Mouse (Mus musculus): ENCODE data around the gene Dysf. TPM values are rescaled to one million over a fixed set of nuclear protein-coding genes. Genes with fewer than 3 reads are reported as not detected.

The Dysf gene
- polyA plus RNA-seq, 1 experiment from 2014 or later, result 2.9 TPM

- H3K4me1 ChIP-seq (ENCODE audit: control insufficient read depth, insufficient read depth, low read length), result no peaks in the 10 kb centered on the region
- H3K4me2 ChIP-seq (ENCODE audit: low read length), result no peak overlapping the region
- H3K27me3 ChIP-seq (ENCODE audit: control insufficient read depth, insufficient read depth, low read length), result no peaks in the 10 kb centered on the region
- ATAC-seq (ENCODE audit: low FRiP score, low TSS enrichment), result no peak
- peak; percentile 71 for DNase-seq
- no peak overlapping the region for H3K27ac ChIP-seq (replicated peaks; ENCODE audit: low read depth, low read length)
- no peaks in the 10 kb centered on the region for H3K9me3 ChIP-seq (ENCODE audit: control insufficient read depth, low read length)
- no peak overlapping the region for H3K4me3 ChIP-seq (replicated peaks; ENCODE audit: low read depth, low read length)
- H3K9ac ChIP-seq (replicated peaks; ENCODE audit: low read length), result no peak overlapping the region
- no peaks in the 10 kb centered on the region for H3K36me3 ChIP-seq (ENCODE audit: control insufficient read depth, insufficient read depth, low read length)
- 77% methylated on average over 6 of the region's 6 CpGs for WGBS
Observed at GRCm38 (mm10) chr6:84148470-84148869, 140.1 kb downstream of the Dysf start.

- ATAC-seq (ENCODE audit: low FRiP score, low TSS enrichment), result no peak
- H3K4me2 ChIP-seq (ENCODE audit: low read length), result no peak overlapping the region
- no peaks in the 10 kb centered on the region for H3K27me3 ChIP-seq (ENCODE audit: control insufficient read depth, insufficient read depth, low read length)
- H3K9ac ChIP-seq (replicated peaks; ENCODE audit: low read length), result no peak overlapping the region
- no peak overlapping the region for H3K27ac ChIP-seq (replicated peaks; ENCODE audit: low read depth, low read length)
- no peak overlapping the region for H3K4me3 ChIP-seq (replicated peaks; ENCODE audit: low read depth, low read length)
- H3K36me3 ChIP-seq (ENCODE audit: control insufficient read depth, insufficient read depth, low read length), result no peaks in the 10 kb centered on the region
- 86% methylated on average over 2 of the region's 2 CpGs for WGBS
- DNase-seq, result no peak
- no peaks in the 10 kb centered on the region for H3K4me1 ChIP-seq (ENCODE audit: control insufficient read depth, insufficient read depth, low read length)
- H3K9me3 ChIP-seq (ENCODE audit: control insufficient read depth, low read length), result no peaks in the 10 kb centered on the region
Observed at GRCm38 (mm10) chr6:84154508-84154907, 146.1 kb downstream of the Dysf start.

- WGBS, result 87% methylated on average over 3 of the region's 3 CpGs
- H3K9me3 ChIP-seq (ENCODE audit: control insufficient read depth, low read length), result no peaks in the 10 kb centered on the region
- no peaks in the 10 kb centered on the region for H3K4me1 ChIP-seq (ENCODE audit: control insufficient read depth, insufficient read depth, low read length)
- no peak overlapping the region for H3K27ac ChIP-seq (replicated peaks; ENCODE audit: low read depth, low read length)
- no peak overlapping the region for H3K4me3 ChIP-seq (replicated peaks; ENCODE audit: low read depth, low read length)
- no peak for DNase-seq
- no peaks in the 10 kb centered on the region for H3K27me3 ChIP-seq (ENCODE audit: control insufficient read depth, insufficient read depth, low read length)
- H3K9ac ChIP-seq (replicated peaks; ENCODE audit: low read length), result no peak overlapping the region
- ATAC-seq (ENCODE audit: low FRiP score, low TSS enrichment), result no peak
- no peak overlapping the region for H3K4me2 ChIP-seq (ENCODE audit: low read length)
- H3K36me3 ChIP-seq (ENCODE audit: control insufficient read depth, insufficient read depth, low read length), result no peaks in the 10 kb centered on the region
Observed at GRCm38 (mm10) chr6:84155765-84156164, 147.4 kb downstream of the Dysf start.

GRCm38 (mm10) chr6:84156481-84157025 lies 148.2 kb downstream of the Dysf start:
- Histone ChIP-seq H3K4me1 (ENCODE audit: control insufficient read depth, insufficient read depth, low read length) (no peaks in the 10 kb centered on the region), H3K9me3 (ENCODE audit: control insufficient read depth, low read length) (no peaks in the 10 kb centered on the region), H3K4me2 (ENCODE audit: low read length) (no peak overlapping the region), H3K27ac (replicated peaks; ENCODE audit: low read depth, low read length) (no peak overlapping the region), H3K36me3 (ENCODE audit: control insufficient read depth, insufficient read depth, low read length) (no peaks in the 10 kb centered on the region), H3K9ac (replicated peaks; ENCODE audit: low read length) (no peak overlapping the region), H3K27me3 (ENCODE audit: control insufficient read depth, insufficient read depth, low read length) (no peaks in the 10 kb centered on the region), H3K4me3 (replicated peaks; ENCODE audit: low read depth, low read length) (no peak overlapping the region)
- DNase-seq, result no peak
- 77% methylated on average over 4 of the region's 4 CpGs for WGBS
- ATAC-seq (ENCODE audit: low FRiP score, low TSS enrichment), result no peak

GRCm38 (mm10) chr6:84159046-84159445 lies 150.7 kb downstream of the Dysf start:
- Histone ChIP-seq H3K4me1 (ENCODE audit: control insufficient read depth, insufficient read depth, low read length) (no peaks in the 10 kb centered on the region), H3K27ac (replicated peaks; ENCODE audit: low read depth, low read length) (no peak overlapping the region), H3K4me2 (ENCODE audit: low read length) (no peak overlapping the region), H3K36me3 (ENCODE audit: control insufficient read depth, insufficient read depth, low read length) (no peaks in the 10 kb centered on the region), H3K27me3 (ENCODE audit: control insufficient read depth, insufficient read depth, low read length) (no peaks in the 10 kb centered on the region), H3K9me3 (ENCODE audit: control insufficient read depth, low read length) (no peaks in the 10 kb centered on the region), H3K4me3 (replicated peaks; ENCODE audit: low read depth, low read length) (no peak overlapping the region), H3K9ac (replicated peaks; ENCODE audit: low read length) (no peak overlapping the region)
- ATAC-seq (ENCODE audit: low FRiP score, low TSS enrichment) (no peak), DNase-seq (no peak)
- 91% methylated on average over 4 of the region's 4 CpGs for WGBS

- H3K27me3 ChIP-seq (ENCODE audit: control insufficient read depth, insufficient read depth, low read length), result no peaks in the 10 kb centered on the region
- no peaks in the 10 kb centered on the region for H3K9me3 ChIP-seq (ENCODE audit: control insufficient read depth, low read length)
- DNase-seq (no peak), ATAC-seq (ENCODE audit: low FRiP score, low TSS enrichment) (no peak)
- H3K9ac ChIP-seq (replicated peaks; ENCODE audit: low read length), result no peak overlapping the region
- 86% methylated on average over 14 of the region's 14 CpGs for WGBS
- H3K36me3 ChIP-seq (ENCODE audit: control insufficient read depth, insufficient read depth, low read length), result no peaks in the 10 kb centered on the region
- H3K4me1 ChIP-seq (ENCODE audit: control insufficient read depth, insufficient read depth, low read length), result no peaks in the 10 kb centered on the region
- no peak overlapping the region for H3K4me3 ChIP-seq (replicated peaks; ENCODE audit: low read depth, low read length)
- H3K27ac ChIP-seq (replicated peaks; ENCODE audit: low read depth, low read length), result no peak overlapping the region
- H3K4me2 ChIP-seq (ENCODE audit: low read length), result no peak overlapping the region
Observed at GRCm38 (mm10) chr6:84167612-84168011, 159.2 kb downstream of the Dysf start.

GRCm38 (mm10) chr6:84168571-84168970 lies 160.2 kb downstream of the Dysf start:
- Histone ChIP-seq H3K36me3 (ENCODE audit: control insufficient read depth, insufficient read depth, low read length) (no peaks in the 10 kb centered on the region), H3K27ac (replicated peaks; ENCODE audit: low read depth, low read length) (no peak overlapping the region), H3K4me2 (ENCODE audit: low read length) (no peak overlapping the region), H3K9me3 (ENCODE audit: control insufficient read depth, low read length) (no peaks in the 10 kb centered on the region), H3K4me1 (ENCODE audit: control insufficient read depth, insufficient read depth, low read length) (no peaks in the 10 kb centered on the region), H3K4me3 (replicated peaks; ENCODE audit: low read depth, low read length) (no peak overlapping the region), H3K27me3 (ENCODE audit: control insufficient read depth, insufficient read depth, low read length) (no peaks in the 10 kb centered on the region), H3K9ac (replicated peaks; ENCODE audit: low read length) (no peak overlapping the region)
- ATAC-seq (ENCODE audit: low FRiP score, low TSS enrichment), result no peak
- 97% methylated on average over 1 of the region's 1 CpGs for WGBS
- DNase-seq, result no peak

GRCm38 (mm10) chr6:84173626-84174025 lies 165.2 kb downstream of the Dysf start:
- Histone ChIP-seq H3K36me3 (ENCODE audit: control insufficient read depth, insufficient read depth, low read length) (no peaks in the 10 kb centered on the region), H3K4me2 (ENCODE audit: low read length) (no peak overlapping the region), H3K4me1 (ENCODE audit: control insufficient read depth, insufficient read depth, low read length) (no peaks in the 10 kb centered on the region), H3K9ac (replicated peaks; ENCODE audit: low read length) (no peak overlapping the region), H3K4me3 (replicated peaks; ENCODE audit: low read depth, low read length) (no peak overlapping the region), H3K27me3 (ENCODE audit: control insufficient read depth, insufficient read depth, low read length) (no peaks in the 10 kb centered on the region), H3K9me3 (ENCODE audit: control insufficient read depth, low read length) (no peaks in the 10 kb centered on the region), H3K27ac (replicated peaks; ENCODE audit: low read depth, low read length) (no peak overlapping the region)
- ATAC-seq (ENCODE audit: low FRiP score, low TSS enrichment) (no peak), DNase-seq (no peak)
- WGBS, result 90% methylated on average over 6 of the region's 6 CpGs

- Histone ChIP-seq H3K9me3 (ENCODE audit: control insufficient read depth, low read length) (no peaks in the 10 kb centered on the region), H3K9ac (replicated peaks; ENCODE audit: low read length) (no peak overlapping the region), H3K27ac (replicated peaks; ENCODE audit: low read depth, low read length) (no peak overlapping the region), H3K4me3 (replicated peaks; ENCODE audit: low read depth, low read length) (no peak overlapping the region), H3K27me3 (ENCODE audit: control insufficient read depth, insufficient read depth, low read length) (no peaks in the 10 kb centered on the region), H3K4me1 (ENCODE audit: control insufficient read depth, insufficient read depth, low read length) (no peaks in the 10 kb centered on the region), H3K4me2 (ENCODE audit: low read length) (no peak overlapping the region), H3K36me3 (ENCODE audit: control insufficient read depth, insufficient read depth, low read length) (no peaks in the 10 kb centered on the region)
- DNase-seq, result no peak
- no peak for ATAC-seq (ENCODE audit: low FRiP score, low TSS enrichment)
- 92% methylated on average over 5 of the region's 5 CpGs for WGBS
Observed at GRCm38 (mm10) chr6:84178776-84179405, 170.5 kb downstream of the Dysf start.
